12 mouse cellular contexts compared by ENCODE assay signal in the genomic region with DNA sequence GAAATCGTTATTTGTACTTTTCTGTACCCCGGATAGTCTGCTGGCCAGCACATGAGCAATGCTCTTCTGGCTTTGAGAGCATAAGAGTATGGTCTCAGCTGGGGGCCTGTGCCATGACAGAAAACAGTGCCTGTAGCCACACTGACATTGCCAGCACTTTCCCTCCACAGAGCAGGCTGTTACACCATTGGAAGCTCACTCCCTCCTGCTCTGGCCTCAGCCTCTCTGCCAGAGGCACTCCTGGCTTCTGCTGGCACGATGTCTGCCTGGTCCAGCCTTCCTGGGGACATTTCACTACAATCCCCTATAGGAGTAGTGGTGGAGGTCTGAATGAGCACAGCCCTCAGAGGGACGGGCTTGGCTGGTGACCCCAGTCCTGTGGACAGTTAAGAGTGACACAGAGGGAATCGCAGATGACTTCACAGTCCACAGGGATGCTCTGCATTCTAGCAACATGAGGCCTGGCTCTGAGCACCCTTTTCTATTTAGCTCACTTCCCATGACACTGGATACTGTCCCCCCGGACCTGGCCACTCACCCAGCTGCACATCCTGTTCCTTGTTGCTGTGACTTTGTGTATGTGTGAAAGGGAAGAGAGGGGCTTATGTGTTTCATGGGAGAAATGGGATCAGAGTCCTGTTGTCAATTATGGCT.
DNase-seq lines count a peak whose midpoint lies in the region; ATAC-seq lines count a peak whose summit lies in the region.
"Had no signal": no experiment of that assay in that cellular context is flagged by ENCODE, and none has a peak within 500 bp of the region (broad histone marks: within the 10 kb centered on the region; RNA-seq: fewer than 3 reads in every experiment).

No protein-coding gene starts in this region.

- no peaks in the 10 kb centered on the region for H3K36me3 ChIP-seq in hindbrain, embryonic 13.5 days
- H3K36me3 ChIP-seq in hindbrain, embryonic 12.5 days, result no peaks in the 10 kb centered on the region
- no peaks in the 10 kb centered on the region for H3K36me3 ChIP-seq in embryonic facial prominence, embryonic 13.5 days
- H3K36me3 ChIP-seq in limb, embryonic 10.5 days, result no peaks in the 10 kb centered on the region
- H3K36me3 ChIP-seq: midbrain, embryonic 12.5 days had no signal

- no peak overlapping the region for H3K4me2 ChIP-seq in hindbrain, embryonic 13.5 days
- H3K4me2 ChIP-seq in hindbrain, embryonic 12.5 days (replicated peaks), result no peak overlapping the region
- no peak overlapping the region for H3K4me2 ChIP-seq in embryonic facial prominence, embryonic 13.5 days
- H3K4me2 ChIP-seq: lung, embryonic 14.5 days; midbrain, embryonic 12.5 days had no signal

- H3K9me3 ChIP-seq in hindbrain, embryonic 13.5 days, result no peaks in the 10 kb centered on the region
- H3K9me3 ChIP-seq in hindbrain, embryonic 12.5 days (replicated peaks), result no peaks in the 10 kb centered on the region
- no peaks in the 10 kb centered on the region for H3K9me3 ChIP-seq in embryonic facial prominence, embryonic 13.5 days
- H3K9me3 ChIP-seq in limb, embryonic 10.5 days (replicated peaks), result no peaks in the 10 kb centered on the region
- H3K9me3 ChIP-seq: midbrain, embryonic 12.5 days had no signal

- peaks cover 4% of the 10 kb centered on the region for H3K4me1 ChIP-seq in hindbrain, embryonic 13.5 days (replicated peaks)
- H3K4me1 ChIP-seq in hindbrain, embryonic 12.5 days, result peaks cover 9% of the 10 kb centered on the region; the same call in 1 of the 2 replicates
- H3K4me1 ChIP-seq in embryonic facial prominence, embryonic 13.5 days, result peaks cover 31% of the 10 kb centered on the region
- peaks cover 48% of the 10 kb centered on the region for H3K4me1 ChIP-seq in limb, embryonic 10.5 days
- H3K4me1 ChIP-seq: midbrain, embryonic 12.5 days had no signal

- no peak; the same call in 1 of the 2 replicates for ATAC-seq in hindbrain, embryonic 13.5 days (ENCODE audit: low FRiP score)
- ATAC-seq in hindbrain, embryonic 12.5 days (ENCODE audit: low FRiP score), result no peak
- no peak for ATAC-seq in embryonic facial prominence, embryonic 13.5 days (ENCODE audit: insufficient number of reproducible peaks, insufficient read depth, low FRiP score, low TSS enrichment, low read depth)
- no peak for ATAC-seq in erythroid progenitor cell, adult 5-6 weeks (replicated peaks; ENCODE audit: low FRiP score, poor library complexity, severe bottlenecking)

- H3K9ac ChIP-seq in hindbrain, embryonic 13.5 days, result 0 out of 2 replicates have a peak overlapping the region, but pooled peaks have one; percentile 9
- H3K9ac ChIP-seq in hindbrain, embryonic 12.5 days, result no peak overlapping the region
- no peak overlapping the region for H3K9ac ChIP-seq in embryonic facial prominence, embryonic 13.5 days
- H3K9ac ChIP-seq: lung, embryonic 14.5 days; midbrain, embryonic 12.5 days had no signal

- no peak overlapping the region for H3K27ac ChIP-seq in hindbrain, embryonic 13.5 days
- H3K27ac ChIP-seq in hindbrain, embryonic 12.5 days, result no peak overlapping the region
- peak overlapping the region; percentile 61 for H3K27ac ChIP-seq in embryonic facial prominence, embryonic 13.5 days
- peak overlapping the region; percentile 76 for H3K27ac ChIP-seq in limb, embryonic 10.5 days
- H3K27ac ChIP-seq: midbrain, embryonic 12.5 days had no signal

- WGBS in hindbrain, embryonic 13.5 days, result 64% methylated on average over 6 of the region's 6 CpGs
- 63% methylated on average over 6 of the region's 6 CpGs for WGBS in hindbrain, embryonic 12.5 days
- 42% methylated on average over 6 of the region's 6 CpGs for WGBS in embryonic facial prominence, embryonic 13.5 days
- WGBS in limb, embryonic 10.5 days, result 61% methylated on average over 6 of the region's 6 CpGs

- H3K27me3 ChIP-seq in hindbrain, embryonic 13.5 days, result no peaks in the 10 kb centered on the region
- no peaks in the 10 kb centered on the region for H3K27me3 ChIP-seq in hindbrain, embryonic 12.5 days
- H3K27me3 ChIP-seq in embryonic facial prominence, embryonic 13.5 days, result no peaks in the 10 kb centered on the region
- no peaks in the 10 kb centered on the region for H3K27me3 ChIP-seq in limb, embryonic 10.5 days (ENCODE audit: low read depth, poor library complexity, severe bottlenecking)
- H3K27me3 ChIP-seq: midbrain, embryonic 12.5 days had no signal

- peak; percentile 36 to 37 for DNase-seq in cerebellum, postnatal 14 days
- no peak for DNase-seq in cerebellum, adult 8-10 months
- no peak for DNase-seq in limb, embryonic 10.5 days (ENCODE audit: low spot score)
- DNase-seq in kidney, postnatal 36 days, result no peak
- DNase-seq: adrenal gland, postnatal 10 days; liver; lung, embryonic 14.5 days had no signal

- H3K4me3 ChIP-seq in hindbrain, embryonic 13.5 days, result no peak overlapping the region
- no peak overlapping the region for H3K4me3 ChIP-seq in hindbrain, embryonic 12.5 days
- no peak overlapping the region for H3K4me3 ChIP-seq in embryonic facial prominence, embryonic 13.5 days
- no peak overlapping the region for H3K4me3 ChIP-seq in limb, embryonic 10.5 days
- H3K4me3 ChIP-seq: midbrain, embryonic 12.5 days had no signal

Comparison
In these comparisons a context has a peak if more than half of its experiments do, and no peak if none do; other contexts are left out.
1. DNase-seq: peak in cerebellum, postnatal 14 days (2 of 2); none in cerebellum, adult 8-10 months (single experiment), limb, embryonic 10.5 days (single experiment) and kidney, postnatal 36 days (0 of 2).
2. H3K27ac ChIP-seq: peak in embryonic facial prominence, embryonic 13.5 days (single experiment) and limb, embryonic 10.5 days (single experiment); none in hindbrain, embryonic 13.5 days (single experiment) and hindbrain, embryonic 12.5 days (single experiment).